Mouse (Mus musculus): Measurements from ENCODE around the gene Hnrnpa1.

DNA sequence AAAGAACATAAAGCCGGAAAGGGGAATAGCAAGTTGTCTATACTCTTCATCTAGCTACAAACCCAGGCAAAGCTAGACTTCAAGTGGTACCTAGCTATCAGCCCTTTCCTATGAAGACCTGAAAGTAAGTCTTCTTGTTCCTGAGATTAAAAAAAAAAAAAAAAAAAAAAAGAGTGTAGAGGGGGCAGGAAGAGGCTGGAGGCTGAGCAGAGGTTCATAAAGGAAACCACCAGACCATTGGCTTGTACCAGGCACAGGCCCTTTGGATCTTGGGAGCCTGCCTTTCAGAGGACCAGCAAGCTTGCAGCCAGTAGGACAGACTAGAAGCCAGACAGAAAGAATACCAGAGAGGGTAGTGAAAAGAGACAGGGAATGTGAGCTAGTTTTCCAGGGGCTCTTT is 13.1 kb downstream of the Hnrnpa1 start:
- TF ChIP-seq GATA1 (IDR thresholded peaks at IDR 0.05; ENCODE audit: borderline replicate concordance, low read length) (no peak), FLI1 (IDR thresholded peaks at IDR 0.05; ENCODE audit: low read length) (no peak)
